Mouse (Mus musculus): ENCODE results near the gene D17H6S53E. TPM values are rescaled to one million over a fixed set of nuclear protein-coding genes. Genes with fewer than 3 reads are reported as not detected.

D17H6S53E gene
- total RNA-seq, 2 experiments from 2014 or later: 27.0 to 27.3 TPM

GRCm38 (mm10) chr17:35128996-35129395 is 2.8 kb downstream of the D17H6S53E start:
- DNase-seq (ENCODE audit: extremely low spot score in 1 of 2, low spot score in 1 of 2): no peak

- no peak for DNase-seq (ENCODE audit: extremely low spot score in 1 of 2, low spot score in 1 of 2)
Measured at GRCm38 (mm10) chr17:35131038-35131437, 4.9 kb downstream of the D17H6S53E start.

- DNase-seq (ENCODE audit: extremely low spot score in 1 of 2, low spot score in 1 of 2): no peak
Measured at GRCm38 (mm10) chr17:35131500-35132173, 5.5 kb downstream of the D17H6S53E start, which contains the start of gene Apom. TSS of gene Apom (minus strand) at chr17:35132050.

GRCm38 (mm10) chr17:35132174-35132560 is 6.0 kb downstream of the D17H6S53E start:
- no peak for DNase-seq (ENCODE audit: extremely low spot score in 1 of 2, low spot score in 1 of 2)

GRCm38 (mm10) chr17:35133517-35133916 is 7.3 kb downstream of the D17H6S53E start:
- DNase-seq (ENCODE audit: extremely low spot score in 1 of 2, low spot score in 1 of 2): no peak

- peak; percentile 87 to 98 for DNase-seq (ENCODE audit: extremely low spot score in 1 of 2, low spot score in 1 of 2)
Measured at GRCm38 (mm10) chr17:35134801-35135590, 8.8 kb downstream of the D17H6S53E start, which contains the start of gene Bag6. TSS of gene Bag6 (plus strand) at chr17:35135178.

- no peak for DNase-seq (ENCODE audit: extremely low spot score in 1 of 2, low spot score in 1 of 2)
Measured at GRCm38 (mm10) chr17:35135591-35136320, 9.6 kb downstream of the D17H6S53E start.

GRCm38 (mm10) chr17:35139269-35139668 is 13.1 kb downstream of the D17H6S53E start:
- no peak for DNase-seq (ENCODE audit: extremely low spot score in 1 of 2, low spot score in 1 of 2)

GRCm38 (mm10) chr17:35140490-35140996 is 14.4 kb downstream of the D17H6S53E start:
- no peak for DNase-seq (ENCODE audit: extremely low spot score in 1 of 2, low spot score in 1 of 2)

- DNase-seq (ENCODE audit: extremely low spot score in 1 of 2, low spot score in 1 of 2): no peak
Measured at GRCm38 (mm10) chr17:35141971-35142370, 15.8 kb downstream of the D17H6S53E start.

- no peak for DNase-seq (ENCODE audit: extremely low spot score in 1 of 2, low spot score in 1 of 2)
Measured at GRCm38 (mm10) chr17:35146139-35146538, 20.0 kb downstream of the D17H6S53E start.

- no peak for DNase-seq (ENCODE audit: extremely low spot score in 1 of 2, low spot score in 1 of 2)
Measured at GRCm38 (mm10) chr17:35147348-35147747, 21.2 kb downstream of the D17H6S53E start.

GRCm38 (mm10) chr17:35147922-35148639 is 21.9 kb downstream of the D17H6S53E start:
- DNase-seq (ENCODE audit: extremely low spot score in 1 of 2, low spot score in 1 of 2): no peak

GRCm38 (mm10) chr17:35152121-35152520 is 25.9 kb downstream of the D17H6S53E start:
- no peak for DNase-seq (ENCODE audit: extremely low spot score in 1 of 2, low spot score in 1 of 2)

- DNase-seq (ENCODE audit: extremely low spot score in 1 of 2, low spot score in 1 of 2): no peak
Measured at GRCm38 (mm10) chr17:35153077-35153476, 26.9 kb downstream of the D17H6S53E start.

- no peak for DNase-seq (ENCODE audit: extremely low spot score in 1 of 2, low spot score in 1 of 2)
Measured at GRCm38 (mm10) chr17:35153931-35154330, 27.8 kb downstream of the D17H6S53E start.

GRCm38 (mm10) chr17:35154616-35155015 is 28.4 kb downstream of the D17H6S53E start:
- DNase-seq (ENCODE audit: extremely low spot score in 1 of 2, low spot score in 1 of 2): no peak

GRCm38 (mm10) chr17:35155451-35155850 is 29.3 kb downstream of the D17H6S53E start:
- DNase-seq (ENCODE audit: extremely low spot score in 1 of 2, low spot score in 1 of 2): no peak

GRCm38 (mm10) chr17:35156461-35157200 is 30.5 kb downstream of the D17H6S53E start:
- DNase-seq (ENCODE audit: extremely low spot score in 1 of 2, low spot score in 1 of 2): no peak
